Mouse (Mus musculus) cortical plate, adult 2 months (tissue): Measurements from ENCODE around the gene Slc12a5.

Experiments used
- CTCF ChIP-seq: fragments of 200-500 bp; IDR thresholded peaks from 2 replicates; pipeline ENCODE4 v1.5.1; 2011; ENCODE audit warnings: mild to moderate bottlenecking, control low read depth, low read length; ENCODE audit not compliant: insufficient read depth; ENCODE audit errors: extremely low read depth
- POLR2A ChIP-seq: fragments of 200-500 bp; IDR thresholded peaks from 2 replicates; pipeline ENCODE4 v1.6.1; 2011; ENCODE audit warnings: mild to moderate bottlenecking, low read length, control low read depth; ENCODE audit not compliant: insufficient read depth; ENCODE audit errors: extremely low read depth

DNA sequence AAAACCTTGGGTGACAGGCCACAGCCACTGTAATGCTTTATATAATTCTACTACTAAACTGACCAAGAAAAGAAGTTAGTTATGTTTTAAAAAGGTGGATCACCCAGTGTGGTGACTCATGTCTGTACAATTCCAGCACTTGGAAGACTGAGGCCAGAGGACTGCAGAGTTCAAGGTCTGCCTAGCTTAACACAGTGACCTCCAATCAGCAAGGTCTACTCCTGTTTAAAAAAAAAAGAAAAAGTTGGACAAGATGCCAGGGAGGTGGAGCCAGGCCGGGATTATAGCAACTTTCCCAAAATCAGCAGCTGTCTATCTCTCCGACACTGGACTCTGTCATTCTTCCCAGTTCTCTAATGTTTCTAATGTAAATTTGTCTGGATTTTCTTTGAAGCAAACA is 49.0 kb downstream of the Slc12a5 start:
- TF ChIP-seq POLR2A (no peak), CTCF (no peak)
